Mouse (Mus musculus) heart, embryonic 11.5 days (tissue): ENCODE data around the gene Gnaz. TPM values are rescaled to one million over a fixed set of nuclear protein-coding genes. Genes with fewer than 3 reads are reported as not detected.

ENCODE experiments used
- ATAC-seq: fragments of 200-750 bp; cut with Nextera tagmentation; replicated peaks from 2 replicates; pipeline ENCODE4 v1.8.0; 2017; ENCODE audit warnings: moderate library complexity; ENCODE audit not compliant: insufficient number of reproducible peaks, low FRiP score, low TSS enrichment
- H3K27ac ChIP-seq: fragments of 300-500 bp; sonication (generic); 2 replicates; pipeline ENCODE4 v1.5.1; 2014; ENCODE audit warnings: mild to moderate bottlenecking, low read depth, low read length
- H3K27me3 ChIP-seq: fragments of 300-500 bp; sonication (generic); 2 replicates; pipeline ENCODE4 v1.6.1; 2014; ENCODE audit warnings: mild to moderate bottlenecking, low read length, mixed read lengths; ENCODE audit not compliant: control insufficient read depth, insufficient read depth
- H3K36me3 ChIP-seq: fragments of 300-500 bp; sonication (generic); 2 replicates; pipeline ENCODE4 v1.6.1; 2014; ENCODE audit warnings: mild to moderate bottlenecking, low read length, moderate library complexity, mixed read lengths; ENCODE audit not compliant: control insufficient read depth, insufficient read depth
- H3K4me1 ChIP-seq: fragments of 300-500 bp; sonication (generic); 2 replicates; pipeline ENCODE4 v1.6.1; 2014; ENCODE audit warnings: low read length; ENCODE audit not compliant: control insufficient read depth, insufficient read depth
- H3K4me2 ChIP-seq: fragments of 300-500 bp; sonication (generic); 2 replicates; pipeline ENCODE4 v1.6.1; 2014; ENCODE audit warnings: mild to moderate bottlenecking, moderate library complexity
- H3K4me3 ChIP-seq: fragments of 300-500 bp; sonication (generic); 2 replicates; pipeline ENCODE4 v1.5.1; 2014; ENCODE audit warnings: low read depth, low read length
- H3K9ac ChIP-seq: fragments of 300-500 bp; sonication (generic); 2 replicates; pipeline ENCODE4 v1.6.1; 2014; ENCODE audit warnings: mild to moderate bottlenecking, low read depth, low read length, moderate library complexity
- H3K9me3 ChIP-seq: fragments of 300-500 bp; sonication (generic); replicated peaks from 2 replicates; pipeline ENCODE4 v1.6.1; 2016; ENCODE audit warnings: low read length; ENCODE audit not compliant: control insufficient read depth
- WGBS: fragments of 180-500 bp; shearing (Covaris S2); extraction: QIAGEN DNeasy Blood & Tissue Kit; methylation state at CpG from one replicate; pipeline ENCODE4 v1.1.7; 2014; ENCODE audit not compliant: insufficient replicate concordance; 5-methylcytosine and 5-hydroxymethylcytosine counted together
- polyA plus RNA-seq: library from polyadenylated mRNA; unstranded; fragments of >200 nt; fragmentation: Nextera tagmentation; extraction: Ambion mirVana; gene quantifications from 2 replicates; pipeline ENCODE4 v1.2.1, GENCODE M21; 2014

Gene Gnaz
- polyA plus RNA-seq, 1 experiment from 2014 or later = 2.1 TPM

GRCm38 (mm10) chr10:75001391-75001790, 34.4 kb downstream of the Gnaz start:
- no peaks in the 10 kb centered on the region for H3K4me1 ChIP-seq
- no peaks in the 10 kb centered on the region for H3K36me3 ChIP-seq
- no peak overlapping the region for H3K9ac ChIP-seq
- H3K9me3 ChIP-seq = no peaks in the 10 kb centered on the region
- WGBS = 83% methylated on average over 8 of the region's 8 CpGs
- no peak overlapping the region for H3K27ac ChIP-seq
- no peaks in the 10 kb centered on the region; the same call in 1 of the 2 replicates for H3K27me3 ChIP-seq
- H3K4me2 ChIP-seq = no peak overlapping the region
- no peak for ATAC-seq
- no peak overlapping the region for H3K4me3 ChIP-seq

- 44% methylated on average over 3 of the region's 3 CpGs for WGBS
- 0 out of 2 replicates have a peak overlapping the region, but pooled peaks have one; percentile 28 for H3K9ac ChIP-seq
These were observed 37.1 kb downstream of the Gnaz start for GRCm38 (mm10) chr10:75004067-75004466.

GRCm38 (mm10) chr10:75006889-75007662, 40.1 kb downstream of the Gnaz start:
- Histone ChIP-seq H3K4me1 (no peaks in the 10 kb centered on the region), H3K36me3 (no peaks in the 10 kb centered on the region), H3K9me3 (no peaks in the 10 kb centered on the region), H3K27me3 (0 out of 2 replicates have a peak, but pooled peaks cover 3% of the 10 kb centered on the region), H3K9ac (no peak overlapping the region), H3K4me3 (no peak overlapping the region), H3K4me2 (no peak overlapping the region), H3K27ac (no peak overlapping the region)
- 53% methylated on average over 8 of the region's 8 CpGs for WGBS
- no peak for ATAC-seq

More at GRCm38 (mm10) chr10:75004067-75004466, 37.1 kb downstream of the Gnaz start:
- Histone ChIP-seq H3K36me3 (no peaks in the 10 kb centered on the region), H3K27ac (no peak overlapping the region), H3K4me3 (no peak overlapping the region), H3K4me1 (no peaks in the 10 kb centered on the region), H3K9me3 (no peaks in the 10 kb centered on the region), H3K27me3 (0 out of 2 replicates have a peak, but pooled peaks cover 3% of the 10 kb centered on the region), H3K4me2 (no peak overlapping the region)
- ATAC-seq = no peak

- Histone ChIP-seq H3K27me3 (0 out of 2 replicates have a peak, but pooled peaks cover 3% of the 10 kb centered on the region), H3K9me3 (no peaks in the 10 kb centered on the region), H3K4me3 (no peak overlapping the region), H3K27ac (no peak overlapping the region), H3K4me1 (no peaks in the 10 kb centered on the region), H3K4me2 (no peak overlapping the region), H3K9ac (no peak overlapping the region), H3K36me3 (no peaks in the 10 kb centered on the region)
- ATAC-seq = no peak
- WGBS = 87% methylated on average over 15 of the region's 15 CpGs
These were observed 43.7 kb downstream of the Gnaz start for GRCm38 (mm10) chr10:75010704-75011103.

GRCm38 (mm10) chr10:75015465-75015864, 48.5 kb downstream of the Gnaz start:
- no peaks in the 10 kb centered on the region for H3K9me3 ChIP-seq
- H3K9ac ChIP-seq = no peak overlapping the region
- H3K4me2 ChIP-seq = no peak overlapping the region
- no peaks in the 10 kb centered on the region for H3K4me1 ChIP-seq
- H3K27ac ChIP-seq = no peak overlapping the region
- H3K36me3 ChIP-seq = no peaks in the 10 kb centered on the region
- H3K27me3 ChIP-seq = no peaks in the 10 kb centered on the region
- H3K4me3 ChIP-seq = no peak overlapping the region
- ATAC-seq = no peak
- WGBS = 61% methylated on average over 14 of the region's 14 CpGs

- 90% methylated on average over 4 of the region's 4 CpGs for WGBS
- Histone ChIP-seq H3K9ac (no peak overlapping the region), H3K4me3 (no peak overlapping the region), H3K36me3 (no peaks in the 10 kb centered on the region), H3K4me1 (no peaks in the 10 kb centered on the region), H3K9me3 (no peaks in the 10 kb centered on the region), H3K27ac (no peak overlapping the region), H3K27me3 (no peaks in the 10 kb centered on the region), H3K4me2 (no peak overlapping the region)
- no peak for ATAC-seq
These were observed 49.5 kb downstream of the Gnaz start for GRCm38 (mm10) chr10:75016481-75016880.

- H3K36me3 ChIP-seq = no peaks in the 10 kb centered on the region
- H3K9me3 ChIP-seq = no peaks in the 10 kb centered on the region
- 46% methylated on average over 2 of the region's 2 CpGs for WGBS
- H3K27me3 ChIP-seq = no peaks in the 10 kb centered on the region
- H3K4me2 ChIP-seq = no peak overlapping the region
- H3K4me3 ChIP-seq = no peak overlapping the region
- H3K27ac ChIP-seq = no peak overlapping the region
- H3K9ac ChIP-seq = no peak overlapping the region
- ATAC-seq = no peak
- H3K4me1 ChIP-seq = no peaks in the 10 kb centered on the region
These were observed 53.3 kb downstream of the Gnaz start for GRCm38 (mm10) chr10:75020271-75020670.

- ATAC-seq = no peak
These were observed 54.2 kb downstream of the Gnaz start for GRCm38 (mm10) chr10:75021138-75021537.

GRCm38 (mm10) chr10:75026491-75026890, 59.5 kb downstream of the Gnaz start:
- 70% methylated on average over 8 of the region's 8 CpGs for WGBS
- Histone ChIP-seq H3K27me3 (no peaks in the 10 kb centered on the region), H3K4me2 (no peak overlapping the region), H3K9me3 (no peaks in the 10 kb centered on the region), H3K27ac (no peak overlapping the region), H3K36me3 (no peaks in the 10 kb centered on the region), H3K4me1 (no peaks in the 10 kb centered on the region), H3K4me3 (no peak overlapping the region), H3K9ac (no peak overlapping the region)
- no peak for ATAC-seq

More at GRCm38 (mm10) chr10:75021138-75021537, 54.2 kb downstream of the Gnaz start:
- H3K9ac ChIP-seq = no peak overlapping the region
- 13% methylated on average over 6 of the region's 6 CpGs for WGBS
- H3K9me3 ChIP-seq = no peaks in the 10 kb centered on the region
- no peaks in the 10 kb centered on the region for H3K27me3 ChIP-seq
- H3K36me3 ChIP-seq = no peaks in the 10 kb centered on the region
- no peak overlapping the region for H3K27ac ChIP-seq
- H3K4me2 ChIP-seq = no peak overlapping the region
- no peaks in the 10 kb centered on the region for H3K4me1 ChIP-seq
- no peak overlapping the region for H3K4me3 ChIP-seq
